Comparison of ENCODE assay signal across 10 mouse cellular contexts in genomic region chr11:70218741-70219470, GRCm38 (mm10). TPM values are rescaled to one million over a fixed set of nuclear protein-coding genes. Genes with fewer than 3 reads are reported as not detected.
A peak's percentile ranks its signal among the peaks of the same experiment; 100 is the strongest.
DNase-seq lines count a peak whose midpoint lies in the region; ATAC-seq and TF ChIP-seq lines count a peak whose summit lies in the region.
"Had no signal": no experiment of that assay in that cellular context is flagged by ENCODE, and none has a peak within 500 bp of the region (broad histone marks: within the 10 kb centered on the region; RNA-seq: fewer than 3 reads in every experiment).

No protein-coding gene starts in this region.

- no peak for TF ChIP-seq CTCF in liver, postnatal 0 days (IDR thresholded peaks at IDR 0.05; ENCODE audit: low read depth)

- DNase-seq in adrenal gland, adult (ENCODE audit: inconsistent age in 2 of 2, low spot score in 1 of 2), result peak; percentile 55 to 78
- DNase-seq in adrenal gland, adult 18-20 months (ENCODE audit: low spot score in 2 of 2), result no peak
- no peak for DNase-seq in liver, embryonic 11.5 days (ENCODE audit: low spot score)
- DNase-seq in liver, postnatal 0 days, result no peak
- DNase-seq in spleen, adult 18-20 months, result no peak
- DNase-seq in thymus, postnatal 14 days, result no peak

- no peak for TF ChIP-seq EP300 in liver, postnatal 0 days (IDR thresholded peaks at IDR 0.05; ENCODE audit: low read depth)

- 85% methylated on average over 15 of the region's 15 CpGs for WGBS in liver, embryonic 11.5 days
- WGBS in liver, postnatal 0 days (ENCODE audit: insufficient replicate concordance), result 91% methylated on average over 15 of the region's 15 CpGs
- 84% methylated on average over 15 of the region's 15 CpGs for WGBS in kidney, embryonic 16.5 days
- 89% methylated on average over 15 of the region's 15 CpGs for whole genome bisulfite sequencing in neural tube, embryonic 12.5 days

- ATAC-seq in liver, embryonic 11.5 days (replicated peaks; ENCODE audit: low FRiP score), result no peak
- ATAC-seq in liver, postnatal 0 days, result no peak
- no peak for ATAC-seq in kidney, embryonic 16.5 days (ENCODE audit: low FRiP score, low TSS enrichment)
- ATAC-seq in neural tube, embryonic 12.5 days (ENCODE audit: low FRiP score, low read depth), result no peak
- ATAC-seq: Patski had no signal

- H3K4me3 ChIP-seq in liver, embryonic 11.5 days (ENCODE audit: low read depth, low read length), result peak overlapping the region; percentile 4; the same call in 1 of the 2 replicates
- no peak overlapping the region for H3K4me3 ChIP-seq in liver, postnatal 0 days (ENCODE audit: low read depth, low read length)
- H3K4me3 ChIP-seq in kidney, embryonic 16.5 days (ENCODE audit: low read length), result no peak overlapping the region
- H3K4me3 ChIP-seq in neural tube, embryonic 12.5 days, result no peak overlapping the region

- H3K27ac ChIP-seq in liver, embryonic 11.5 days (ENCODE audit: low read depth, low read length), result peak overlapping the region; percentile 8; the same call in 1 of the 2 replicates
- no peak overlapping the region for H3K27ac ChIP-seq in liver, postnatal 0 days (ENCODE audit: low read depth)
- H3K27ac ChIP-seq in kidney, embryonic 16.5 days (ENCODE audit: low read length), result peak overlapping the region; percentile 19; the same call in 1 of the 2 replicates
- H3K27ac ChIP-seq in neural tube, embryonic 12.5 days, result no peak overlapping the region

- H3K36me3 ChIP-seq in liver, embryonic 11.5 days (ENCODE audit: control insufficient read depth, insufficient read depth, low read length), result no peaks in the 10 kb centered on the region
- H3K36me3 ChIP-seq in liver, postnatal 0 days (replicated peaks; ENCODE audit: insufficient read depth, low read length), result no peaks in the 10 kb centered on the region
- no peaks in the 10 kb centered on the region for H3K36me3 ChIP-seq in kidney, embryonic 16.5 days (ENCODE audit: insufficient read depth, low read length)
- H3K36me3 ChIP-seq in neural tube, embryonic 12.5 days, result peaks cover 15% of the 10 kb centered on the region

- H3K9ac ChIP-seq in liver, embryonic 11.5 days (ENCODE audit: low read depth, low read length), result 0 out of 2 replicates have a peak overlapping the region, but pooled peaks have one; percentile 18
- no peak overlapping the region for H3K9ac ChIP-seq in liver, postnatal 0 days (replicated peaks)
- no peak overlapping the region for H3K9ac ChIP-seq in kidney, embryonic 16.5 days (replicated peaks; ENCODE audit: low read length)
- H3K9ac ChIP-seq in neural tube, embryonic 12.5 days, result peak overlapping the region; percentile 30

- H3K4me1 ChIP-seq in liver, embryonic 11.5 days (replicated peaks; ENCODE audit: control insufficient read depth, insufficient read depth, low read length), result peaks cover 28% of the 10 kb centered on the region
- peaks cover 33% of the 10 kb centered on the region for H3K4me1 ChIP-seq in liver, postnatal 0 days (ENCODE audit: insufficient read depth)
- peaks cover 33% of the 10 kb centered on the region for H3K4me1 ChIP-seq in kidney, embryonic 16.5 days (ENCODE audit: insufficient read depth, low read length)
- H3K4me1 ChIP-seq in neural tube, embryonic 12.5 days, result peaks cover 53% of the 10 kb centered on the region

- no peaks in the 10 kb centered on the region for H3K9me3 ChIP-seq in liver, embryonic 11.5 days (ENCODE audit: control insufficient read depth, low read length)
- H3K9me3 ChIP-seq in liver, postnatal 0 days (ENCODE audit: low read length), result no peaks in the 10 kb centered on the region
- no peaks in the 10 kb centered on the region for H3K9me3 ChIP-seq in kidney, embryonic 16.5 days (ENCODE audit: low read length)
- no peaks in the 10 kb centered on the region for H3K9me3 ChIP-seq in neural tube, embryonic 12.5 days

- H3K4me2 ChIP-seq in liver, embryonic 11.5 days, result peak overlapping the region; percentile 98
- no peak overlapping the region for H3K4me2 ChIP-seq in liver, postnatal 0 days (ENCODE audit: low read depth, low read length)
- H3K4me2 ChIP-seq in kidney, embryonic 16.5 days (replicated peaks; ENCODE audit: low read depth, low read length), result peak overlapping the region; percentile 72; the same call in 1 of the 2 replicates
- peak overlapping the region; percentile 88 for H3K4me2 ChIP-seq in neural tube, embryonic 12.5 days (replicated peaks)

- H3K27me3 ChIP-seq in liver, embryonic 11.5 days (replicated peaks; ENCODE audit: control insufficient read depth, insufficient read depth, low read length), result peaks cover 26% of the 10 kb centered on the region
- H3K27me3 ChIP-seq in liver, postnatal 0 days (ENCODE audit: insufficient read depth, low read length), result peaks cover 25% of the 10 kb centered on the region
- peaks cover 35% of the 10 kb centered on the region for H3K27me3 ChIP-seq in kidney, embryonic 16.5 days (ENCODE audit: insufficient read depth, low read length)
- H3K27me3 ChIP-seq in neural tube, embryonic 12.5 days (replicated peaks), result peaks cover 43% of the 10 kb centered on the region
- H3K27me3 ChIP-seq: Patski had no signal

RNA-seq across cellular contexts. Expression of gene Slc16a13, which starts 2.0 kb away (rescaled TPM):
- 1 to 10 TPM; 2.4 to 2.9 TPM for total RNA-seq in adrenal gland, adult 18-20 months (2021)
- 9.1 and 10.1 TPM in 2 replicates for polyA plus RNA-seq in liver, embryonic 11.5 days (2014; fragmentation: Nextera tagmentation; extraction: Ambion mirVana)
- polyA plus RNA-seq in liver, postnatal 0 days (2015; fragmentation: Nextera tagmentation; extraction: Ambion mirVana), result 1.3 and 1.9 TPM in 2 replicates
- 18.6 and 19.3 TPM in 2 replicates for polyA plus RNA-seq in kidney, embryonic 16.5 days (2015; fragmentation: Nextera tagmentation; extraction: Ambion mirVana)
- polyA plus RNA-seq in neural tube, embryonic 12.5 days (2016; fragmentation: Nextera tagmentation; extraction: Ambion mirVana), result 13.6 and 16.3 TPM in 2 replicates

RNA-seq across cellular contexts. Expression of gene Slc16a11, which starts 6.4 kb away (rescaled TPM):
- total RNA-seq in adrenal gland, adult 18-20 months (2021), result 1 to 10 TPM in 1 of 2 experiments, under 1 TPM in 1; 0.53 to 1.1 TPM
- 0.75 and 0.81 TPM in 2 replicates for polyA plus RNA-seq in liver, embryonic 11.5 days (2014; fragmentation: Nextera tagmentation; extraction: Ambion mirVana)
- 1.4 and 1.8 TPM in 2 replicates for polyA plus RNA-seq in liver, postnatal 0 days (2015; fragmentation: Nextera tagmentation; extraction: Ambion mirVana)
- 5.2 and 5.5 TPM in 2 replicates for polyA plus RNA-seq in kidney, embryonic 16.5 days (2015; fragmentation: Nextera tagmentation; extraction: Ambion mirVana)
- 1.7 and 3.3 TPM in 2 replicates for polyA plus RNA-seq in neural tube, embryonic 12.5 days (2016; fragmentation: Nextera tagmentation; extraction: Ambion mirVana)

RNA-seq across cellular contexts. Expression of gene Bcl6b, which starts 10.7 kb away (rescaled TPM):
- 10 to 100 TPM in 1 of 2 experiments, 1 to 10 TPM in 1; 7.4 to 22.5 TPM for total RNA-seq in adrenal gland, adult 18-20 months (2021)
- 6.8 and 7.3 TPM in 2 replicates for polyA plus RNA-seq in liver, embryonic 11.5 days (2014; fragmentation: Nextera tagmentation; extraction: Ambion mirVana)
- 1.4 and 1.8 TPM in 2 replicates for polyA plus RNA-seq in liver, postnatal 0 days (2015; fragmentation: Nextera tagmentation; extraction: Ambion mirVana)
- 27.4 and 31.3 TPM in 2 replicates for polyA plus RNA-seq in kidney, embryonic 16.5 days (2015; fragmentation: Nextera tagmentation; extraction: Ambion mirVana)
- polyA plus RNA-seq in neural tube, embryonic 12.5 days (2016; fragmentation: Nextera tagmentation; extraction: Ambion mirVana), result 6.9 TPM in 2 replicates
- total RNA-seq: neutrophil, adult 5-6 weeks had no signal
- polyA plus RNA-seq: Patski had no signal

RNA-seq across cellular contexts. Expression of gene 0610010K14Rik, which starts 18.8 kb away (rescaled TPM):
- total RNA-seq in adrenal gland, adult 18-20 months (2021), result 10 to 100 TPM; 33.7 to 37.3 TPM
- 138 and 140 TPM in 2 replicates for polyA plus RNA-seq in liver, embryonic 11.5 days (2014; fragmentation: Nextera tagmentation; extraction: Ambion mirVana)
- 48.9 and 55.2 TPM in 2 replicates for polyA plus RNA-seq in liver, postnatal 0 days (2015; fragmentation: Nextera tagmentation; extraction: Ambion mirVana)
- polyA plus RNA-seq in kidney, embryonic 16.5 days (2015; fragmentation: Nextera tagmentation; extraction: Ambion mirVana), result 170 and 173 TPM in 2 replicates
- 169 and 183 TPM in 2 replicates for polyA plus RNA-seq in neural tube, embryonic 12.5 days (2016; fragmentation: Nextera tagmentation; extraction: Ambion mirVana)

RNA-seq across cellular contexts. Expression of gene Gm21988, which starts 20.7 kb away (rescaled TPM):
- total RNA-seq in adrenal gland, adult 18-20 months (2021), result 1 to 10 TPM; 4.3 to 5.3 TPM
- polyA plus RNA-seq in liver, embryonic 11.5 days (2014; fragmentation: Nextera tagmentation; extraction: Ambion mirVana), result 7.6 and 9.6 TPM in 2 replicates
- polyA plus RNA-seq in liver, postnatal 0 days (2015; fragmentation: Nextera tagmentation; extraction: Ambion mirVana), result 5.4 and 5.8 TPM in 2 replicates
- polyA plus RNA-seq in kidney, embryonic 16.5 days (2015; fragmentation: Nextera tagmentation; extraction: Ambion mirVana), result 10.5 and 11.5 TPM in 2 replicates
- 14.4 and 15.2 TPM in 2 replicates for polyA plus RNA-seq in neural tube, embryonic 12.5 days (2016; fragmentation: Nextera tagmentation; extraction: Ambion mirVana)

Comparison
In these comparisons a context has a peak if more than half of its experiments do, and no peak if none do; other contexts are left out.
1. DNase-seq: peak in adrenal gland, adult (2 of 2); none in adrenal gland, adult 18-20 months (0 of 2), liver, embryonic 11.5 days (single experiment), liver, postnatal 0 days (single experiment), spleen, adult 18-20 months (0 of 2) and thymus, postnatal 14 days (single experiment).
2. H3K27ac ChIP-seq: peak in liver, embryonic 11.5 days (single experiment) and kidney, embryonic 16.5 days (single experiment); none in liver, postnatal 0 days (single experiment) and neural tube, embryonic 12.5 days (single experiment).
3. H3K9ac ChIP-seq: peak in liver, embryonic 11.5 days (single experiment) and neural tube, embryonic 12.5 days (single experiment); none in liver, postnatal 0 days (single experiment) and kidney, embryonic 16.5 days (single experiment).